Mouse (Mus musculus): Measurements from ENCODE around the gene Rimklb. TPM values are rescaled to one million over a fixed set of nuclear protein-coding genes. Genes with fewer than 3 reads are reported as not detected.

Gene Rimklb
- total RNA-seq, 2 experiments from 2014 or later: 249 to 260 TPM

DNA sequence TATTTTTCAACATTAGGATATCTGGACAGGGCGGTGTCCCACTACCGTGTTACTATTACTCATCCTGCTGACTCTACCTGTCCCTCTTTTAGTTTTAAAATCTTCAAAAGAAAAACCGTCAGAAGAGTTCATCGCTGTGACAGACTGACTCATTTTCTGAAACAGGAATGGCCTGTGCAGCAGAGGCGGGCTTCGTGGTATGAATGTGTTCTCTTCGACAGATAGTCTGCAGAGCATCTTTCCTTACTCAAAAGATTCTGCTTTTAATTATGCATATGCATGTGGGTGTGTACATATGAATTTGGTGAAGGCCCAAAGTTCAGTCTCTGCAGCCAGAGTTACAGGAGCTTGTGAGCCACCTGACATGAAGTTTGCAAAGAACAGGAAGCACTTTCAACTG, 50.7 kb downstream of the Rimklb start:
- no peak for DNase-seq (ENCODE audit: extremely low spot score in 1 of 2, low spot score in 2 of 2)
- intact Hi-C loops (cut with DNase I): no loop called here

GRCm38 (mm10) chr6:122445215-122445614, 53.3 kb downstream of the Rimklb start:
- intact Hi-C loops (cut with DNase I): no loop called here
- DNase-seq (ENCODE audit: extremely low spot score in 1 of 2, low spot score in 2 of 2): no peak

- intact Hi-C loops (cut with DNase I): no loop called here
Measured at GRCm38 (mm10) chr6:122440632-122441226, 57.8 kb downstream of the Rimklb start.

DNA sequence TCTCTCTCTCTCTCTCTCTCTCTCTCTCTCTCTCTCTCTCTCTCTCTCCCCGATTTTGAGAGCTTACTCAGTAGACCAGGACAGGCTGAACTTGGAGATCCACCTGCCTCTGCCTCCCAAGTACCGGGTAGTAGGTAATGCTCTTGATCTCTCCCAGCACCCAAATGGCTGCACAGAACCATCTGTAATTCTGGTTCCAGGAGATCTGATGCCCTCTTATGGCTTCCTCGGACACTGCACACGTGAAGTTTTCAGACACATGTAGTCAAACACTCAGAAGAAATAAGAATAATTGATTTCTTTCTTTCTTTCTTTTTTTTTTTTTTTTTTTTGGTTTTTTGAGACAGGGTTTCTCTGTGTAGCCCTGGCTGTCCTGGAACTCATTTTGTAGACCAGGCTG, 59.3 kb downstream of the Rimklb start:
- DNase-seq (ENCODE audit: extremely low spot score in 1 of 2, low spot score in 2 of 2): no peak
- intact Hi-C loops (cut with DNase I): no loop called here

More at GRCm38 (mm10) chr6:122440632-122441226, 57.8 kb downstream of the Rimklb start:
- DNase-seq (ENCODE audit: extremely low spot score in 1 of 2, low spot score in 2 of 2): no peak

DNA sequence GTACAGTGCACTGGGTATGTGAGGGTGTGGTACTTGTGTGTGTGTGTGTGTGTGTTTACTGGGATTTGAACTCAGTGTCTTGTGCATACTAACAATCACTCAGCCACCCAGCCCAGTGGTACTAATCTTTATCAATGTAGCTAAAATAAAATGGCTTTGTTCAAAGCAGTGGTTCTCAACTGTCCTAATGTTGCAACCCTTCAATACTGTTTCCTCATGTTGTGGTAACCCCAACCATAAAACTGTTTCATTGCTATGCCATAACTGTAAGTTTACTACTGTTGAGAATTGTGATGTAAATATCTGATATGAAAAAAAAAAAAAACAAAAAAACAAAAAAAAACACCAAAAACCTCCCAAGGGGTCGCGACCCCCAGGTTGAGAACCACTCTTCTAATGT, 63.3 kb downstream of the Rimklb start:
- intact Hi-C loops (cut with DNase I): no loop called here
- no peak for DNase-seq (ENCODE audit: extremely low spot score in 1 of 2, low spot score in 2 of 2)

DNA sequence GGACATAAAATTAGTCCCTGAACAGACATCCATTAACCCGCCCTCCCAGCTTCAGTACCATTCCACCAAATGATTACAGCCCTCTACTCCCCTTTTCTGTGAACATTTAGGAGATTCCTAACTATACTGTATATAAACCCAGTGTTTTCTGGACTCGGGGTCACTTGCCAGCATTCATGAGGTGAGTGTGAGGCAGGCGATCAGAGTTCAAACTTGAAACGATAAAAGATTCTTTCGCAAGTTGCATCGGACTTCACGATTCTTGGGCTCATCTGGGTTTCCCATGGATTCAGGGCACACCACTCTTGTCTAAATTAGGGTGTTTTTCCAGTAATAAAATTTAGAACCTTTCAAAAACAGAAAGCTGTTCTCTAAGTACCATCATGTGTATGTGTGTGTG, 71.1 kb downstream of the Rimklb start:
- DNase-seq (ENCODE audit: extremely low spot score in 1 of 2, low spot score in 2 of 2): no peak
- intact Hi-C loops (cut with DNase I): no loop called here

GRCm38 (mm10) chr6:122417015-122417414, 81.5 kb downstream of the Rimklb start:
- intact Hi-C loops (cut with DNase I): no loop called here
- no peak for DNase-seq (ENCODE audit: extremely low spot score in 1 of 2, low spot score in 2 of 2)

- DNase-seq (ENCODE audit: extremely low spot score in 1 of 2, low spot score in 2 of 2): no peak
- intact Hi-C loops (cut with DNase I): no loop called here
Measured at GRCm38 (mm10) chr6:122416347-122416746, 82.2 kb downstream of the Rimklb start.

GRCm38 (mm10) chr6:122411281-122411680, 87.3 kb downstream of the Rimklb start:
- no peak for DNase-seq (ENCODE audit: extremely low spot score in 1 of 2, low spot score in 2 of 2)
- intact Hi-C loops (cut with DNase I): no loop called here

GRCm38 (mm10) chr6:122402240-122402639, 96.3 kb downstream of the Rimklb start:
- intact Hi-C loops (cut with DNase I): loop anchor here (5.0 kb wide), 1 partner anchor 115 kb away; no protein-coding TSS in a partner anchor
- DNase-seq (ENCODE audit: extremely low spot score in 1 of 2, low spot score in 2 of 2): peak in 1 of 2 experiments; percentile 27

GRCm38 (mm10) chr6:122400263-122400662, 98.3 kb downstream of the Rimklb start:
- DNase-seq (ENCODE audit: extremely low spot score in 1 of 2, low spot score in 2 of 2): no peak
- intact Hi-C loops (cut with DNase I): loop anchor here (5.0 kb wide), 1 partner anchor 117 kb away; no protein-coding TSS in a partner anchor

Other genes with a start within 250 kb of the Rimklb start
- gene Klrg1, start 215.9 kb downstream of the Rimklb start, total RNA-seq (2021): under 1 TPM; 0.24 to 0.32 TPM
- gene M6pr, start 190.0 kb downstream of the Rimklb start, total RNA-seq (2021): 10 to 100 TPM; 45.1 to 46.1 TPM
- 10 to 100 TPM; 69.0 to 76.4 TPM for gene Phc1, start 158.2 kb downstream of the Rimklb start, total RNA-seq (2021)
- 1 to 10 TPM in 1 of 2 experiments, under 1 TPM in 1; 0.99 to 2.0 TPM for gene Mfap5, start 7.1 kb upstream of the Rimklb start, total RNA-seq (2021)
- gene Aicda, start 55.0 kb upstream of the Rimklb start, total RNA-seq (2021): not detected
- gene Apobec1, start 103.7 kb upstream of the Rimklb start, total RNA-seq (2021): 1 to 10 TPM; 1.4 to 1.7 TPM
- not detected for gene Gdf3, start 111.3 kb upstream of the Rimklb start, total RNA-seq (2021)
- gene Dppa3, start 127.6 kb upstream of the Rimklb start, total RNA-seq (2021): not detected
- gene Nanog, start 208.7 kb upstream of the Rimklb start, total RNA-seq (2021): not detected